Mouse (Mus musculus): Measurements from ENCODE around the gene Plpp2.

GRCm38 (mm10) chr10:79533126-79533911, at the start of gene Plpp2:
- peak; percentile 47; the same call in 1 of the 2 replicates for TF ChIP-seq CTCF (IDR thresholded peaks at IDR 0.05; ENCODE audit: borderline replicate concordance, control insufficient read depth, extremely low read depth, insufficient read depth, low read length, poor library complexity)
- no peak for TF ChIP-seq POLR2A (IDR thresholded peaks at IDR 0.05; ENCODE audit: control insufficient read depth, extremely low read depth, insufficient read depth, low read length, poor library complexity)

Data from thymus, adult 2 months (tissue).